Mouse (Mus musculus): ENCODE data around the gene Olfr1474. TPM values are rescaled to one million over a fixed set of nuclear protein-coding genes. Genes with fewer than 3 reads are reported as not detected.
"Not testable (repeated sequence)": the region's sequence is repeated elsewhere in the genome, so short reads cannot be mapped to it uniquely, and the experiment has no call there.

Olfr1474 gene
- polyA plus RNA-seq (2017; shearing (Covaris generic)), result not detected

GRCm38 (mm10) chr19:13469265-13469664, at the start of gene Olfr1474:
TSS of gene Olfr1474 (plus strand) at chr19:13469565.
- not testable (repeated sequence) for ATAC-seq

GRCm38 (mm10) chr19:13443109-13443508, 26.3 kb upstream of the Olfr1474 start, which contains the start of gene Olfr1471:
TSS of gene Olfr1471 (plus strand) at chr19:13443409.
- ATAC-seq, result not testable (repeated sequence)

GRCm38 (mm10) chr19:13455986-13456385, 13.4 kb upstream of the Olfr1474 start, which contains the start of gene Olfr1472:
TSS of gene Olfr1472 (minus strand) at chr19:13456086.
- ATAC-seq, result no peak

DNA sequence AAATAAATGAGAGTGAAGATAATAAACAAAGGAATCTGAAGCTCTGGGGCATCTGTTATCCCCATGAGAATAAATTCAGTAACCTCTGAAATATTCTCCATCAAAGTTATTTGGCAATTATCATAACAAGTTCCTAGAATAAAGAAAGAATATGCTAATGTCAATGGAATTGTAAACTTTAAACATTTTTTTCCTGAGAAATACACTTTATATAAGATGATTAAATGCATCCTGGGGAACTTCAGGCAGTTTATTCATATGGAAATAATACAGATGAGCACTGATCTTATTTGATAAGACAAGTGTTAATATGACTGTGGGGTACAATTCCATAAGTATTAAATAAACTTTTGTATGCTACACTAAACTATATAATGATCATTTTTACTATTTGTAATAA, 10.7 kb downstream of the Olfr1474 start, which contains the start of gene Olfr1475:
Olfr1475 (minus strand) TSS at position 101 of the 400 bp plus-strand sequence.
- ATAC-seq, result no peak

DNA sequence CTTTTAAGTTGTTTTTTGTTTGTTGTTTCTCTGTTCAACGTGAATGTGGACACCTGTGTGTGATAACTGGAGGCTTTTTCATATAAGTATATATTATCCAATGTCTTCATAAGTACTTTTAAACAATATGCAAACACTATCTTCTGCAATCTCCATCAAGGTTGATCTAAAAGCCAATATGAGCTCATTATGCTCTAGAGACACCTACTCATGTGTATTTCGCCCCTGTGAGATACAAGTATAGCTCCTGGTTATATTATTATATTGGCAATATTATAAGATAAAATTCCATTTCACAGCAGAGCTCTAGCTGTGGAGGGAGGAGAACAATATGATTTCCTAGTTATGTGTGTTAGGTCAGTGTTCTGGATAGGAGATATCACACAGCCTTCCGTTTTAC, 30.9 kb downstream of the Olfr1474 start, which contains the start of gene Olfr1477:
Olfr1477 (plus strand) TSS at position 301 of the 400 bp plus-strand sequence.
- no peak for ATAC-seq

Other genes with a start within 250 kb of the Olfr1474 start
- gene Olfr1463, start 238.2 kb upstream of the Olfr1474 start, polyA plus RNA-seq (2017; shearing (Covaris generic)), result not detected
- not detected for gene Olfr1465, start 154.0 kb upstream of the Olfr1474 start, polyA plus RNA-seq (2017; shearing (Covaris generic))
- gene Olfr1466, start 130.7 kb upstream of the Olfr1474 start, polyA plus RNA-seq (2017; shearing (Covaris generic)), result not detected
- gene Olfr1467, start 107.3 kb upstream of the Olfr1474 start, polyA plus RNA-seq (2017; shearing (Covaris generic)), result not detected
- gene Olfr1469, start 61.7 kb upstream of the Olfr1474 start, polyA plus RNA-seq (2017; shearing (Covaris generic)), result not detected
- not detected for gene Olfr1471, start 26.2 kb upstream of the Olfr1474 start, polyA plus RNA-seq (2017; shearing (Covaris generic))
- not detected for gene Olfr1472, start 13.5 kb upstream of the Olfr1474 start, polyA plus RNA-seq (2017; shearing (Covaris generic))
- gene Olfr1475, start 10.6 kb downstream of the Olfr1474 start, polyA plus RNA-seq (2017; shearing (Covaris generic)), result not detected
- gene Olfr1477, start 31.0 kb downstream of the Olfr1474 start, polyA plus RNA-seq (2017; shearing (Covaris generic)), result not detected
- gene Olfr1480, start 58.3 kb downstream of the Olfr1474 start, polyA plus RNA-seq (2017; shearing (Covaris generic)), result not detected
- not detected for gene Olfr1484, start 113.9 kb downstream of the Olfr1474 start, polyA plus RNA-seq (2017; shearing (Covaris generic))
- gene Olfr1487, start 147.8 kb downstream of the Olfr1474 start, polyA plus RNA-seq (2017; shearing (Covaris generic)), result not detected
- gene Olfr1489, start 162.1 kb downstream of the Olfr1474 start, polyA plus RNA-seq (2017; shearing (Covaris generic)), result under 1 TPM in 1 of 2 experiments, not detected in 1; 0.05 TPM
- not detected for gene Olfr1490, start 181.5 kb downstream of the Olfr1474 start, polyA plus RNA-seq (2017; shearing (Covaris generic))
- gene Olfr1491, start 227.7 kb downstream of the Olfr1474 start, polyA plus RNA-seq (2017; shearing (Covaris generic)), result under 1 TPM in 1 of 2 experiments, not detected in 1; 0.46 TPM